Mouse (Mus musculus) kidney, adult 10 weeks (tissue): ENCODE results near the gene Snap47. TPM values are rescaled to one million over a fixed set of nuclear protein-coding genes. Genes with fewer than 3 reads are reported as not detected.

Source experiments
- polyA plus RNA-seq: library from polyadenylated mRNA; stranded (reverse); fragments of 350-450 nt; fragmentation: Illumina TruSeq; extraction: RNeasy Lipid Tissue Mini Kit (QIAGEN cat#74804); gene quantifications from one replicate; pipeline ENCODE4 v1.2.3, GENCODE M21; 2014; ENCODE audit warnings: low read depth, low replicate concordance

The Snap47 gene
- polyA plus RNA-seq, result 45.9 TPM

GRCm38 (mm10) chr11:59451086-59451485 is at the start of gene Snap47:
TSS of gene Snap47 (minus strand) at chr11:59451186.

GRCm38 (mm10) chr11:59472326-59472677 is 21.3 kb upstream of the Snap47 start, which contains the start of gene Zfp867:
TSS of gene Zfp867 (minus strand) at chr11:59472474.

GRCm38 (mm10) chr11:59449741-59450229 is 1.2 kb downstream of the Snap47 start, which contains the start of gene Jmjd4:
TSS of gene Jmjd4 (plus strand) at chr11:59450045.

GRCm38 (mm10) chr11:59375475-59375874 is 75.5 kb downstream of the Snap47 start, which contains the start of gene Prss38:
TSS of gene Prss38 (minus strand) at chr11:59375657.

Other genes with a start within 250 kb of the Snap47 start
- gene Mrpl55, start 248.7 kb downstream of the Snap47 start, polyA plus RNA-seq, result 15.6 TPM
- 0.85 TPM for gene 2310033P09Rik, start 242.9 kb downstream of the Snap47 start, polyA plus RNA-seq
- gene Arf1, start 222.9 kb downstream of the Snap47 start, polyA plus RNA-seq, result 190 TPM
- not detected for gene Wnt3a, start 160.4 kb downstream of the Snap47 start, polyA plus RNA-seq
- gene Wnt9a, start 144.3 kb downstream of the Snap47 start, polyA plus RNA-seq, result 0.16 TPM
- gene Prss38, start 75.5 kb downstream of the Snap47 start, polyA plus RNA-seq, result not detected
- gene Jmjd4, start 1.1 kb downstream of the Snap47 start, polyA plus RNA-seq, result 7.8 TPM
- gene Zfp867, start 21.3 kb upstream of the Snap47 start, polyA plus RNA-seq, result 7.0 TPM
- 2.1 TPM for gene Zkscan17, start 75.6 kb upstream of the Snap47 start, polyA plus RNA-seq
- not detected for gene Nlrp3, start 90.4 kb upstream of the Snap47 start, polyA plus RNA-seq
- gene Olfr222, start 125.0 kb upstream of the Snap47 start, polyA plus RNA-seq, result not detected
- gene Olfr223, start 142.1 kb upstream of the Snap47 start, polyA plus RNA-seq, result not detected
- gene Mprip, start 210.1 kb upstream of the Snap47 start, polyA plus RNA-seq, result 20.7 TPM